Mouse (Mus musculus) embryonic fibroblast, embryonic 13.5 days (primary cell): Measurements from ENCODE around the gene Mpped1. TPM values are rescaled to one million over a fixed set of nuclear protein-coding genes. Genes with fewer than 3 reads are reported as not detected.

Source experiments
- H3K27ac ChIP-seq: 2 replicates; pipeline ENCODE4 v1.5.1; 2012; ENCODE audit warnings: low read length, control low read depth, inconsistent platforms; ENCODE audit not compliant: insufficient read depth
- H3K4me1 ChIP-seq: 2 replicates; pipeline ENCODE4 v1.6.1; 2011; ENCODE audit warnings: low read length; ENCODE audit not compliant: control insufficient read depth, insufficient read depth
- H3K4me3 ChIP-seq: 2 replicates; pipeline ENCODE4 v1.5.1; 2011; ENCODE audit warnings: mild to moderate bottlenecking, control low read depth, low read length; ENCODE audit not compliant: insufficient read depth
- CTCF ChIP-seq: IDR thresholded peaks from 2 replicates; pipeline ENCODE4 v1.5.1; 2011; ENCODE audit warnings: mild to moderate bottlenecking, control low read depth, low read length, moderate library complexity, borderline replicate concordance; ENCODE audit not compliant: insufficient read depth
- POLR2A ChIP-seq: IDR thresholded peaks from 2 replicates; pipeline ENCODE4 v1.6.1; 2011; ENCODE audit warnings: low read depth, mild to moderate bottlenecking, control low read depth, low read length, moderate library complexity
- polyA plus RNA-seq: library from polyadenylated mRNA; stranded (reverse); fragments of >200 nt; gene quantifications from 2 replicates; pipeline ENCODE4 v1.2.4, GENCODE M21; 2011; ENCODE audit warnings: low read depth; ENCODE audit not compliant: missing spikeins, insufficient read length

Mpped1 gene
- polyA plus RNA-seq, 1 experiment, result not detected

DNA sequence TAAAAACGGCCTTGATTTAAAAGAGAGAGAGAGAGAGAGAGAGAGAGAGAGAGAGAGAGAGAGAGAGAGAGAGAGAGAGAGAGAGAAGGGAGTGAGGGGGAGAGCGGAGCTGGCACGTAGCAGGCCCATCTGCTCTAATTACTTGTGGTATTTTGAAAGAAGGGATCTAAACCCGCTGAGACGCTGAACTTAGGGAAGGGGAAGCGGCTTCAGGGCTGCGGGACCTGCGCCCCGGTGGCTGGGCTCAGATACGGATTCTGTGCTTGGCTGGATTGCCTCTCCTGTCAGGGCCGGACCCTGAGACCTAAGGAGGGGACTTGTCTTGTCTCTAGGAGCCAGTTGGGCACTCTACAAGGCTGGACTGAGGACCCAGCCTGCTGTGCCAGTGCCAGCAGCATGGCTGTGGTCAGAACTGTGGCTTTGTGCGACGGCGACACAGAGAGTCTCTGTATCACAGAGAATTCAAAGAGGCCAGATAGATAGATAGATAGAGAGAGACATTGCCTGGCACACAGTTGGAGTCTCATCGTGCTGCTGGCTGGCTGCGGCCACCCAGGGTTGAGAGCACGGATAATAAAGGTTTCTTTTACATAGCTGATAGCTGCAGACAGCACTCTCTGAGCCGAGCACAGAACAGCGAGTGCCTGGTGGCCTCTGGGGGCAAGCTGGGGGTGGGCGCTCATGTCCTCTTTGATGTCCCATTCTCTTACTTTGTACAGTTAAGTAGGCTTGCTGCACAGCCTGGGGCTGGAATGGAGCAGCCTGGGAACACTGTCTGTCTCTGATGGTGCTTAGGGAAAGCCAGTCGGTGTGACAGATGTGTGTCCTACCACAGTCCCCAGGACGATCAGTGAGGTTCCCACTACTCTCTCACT is 63.9 kb downstream of the Mpped1 start:
- TF ChIP-seq CTCF, result no peak
- no peak for TF ChIP-seq POLR2A
- no peaks in the 10 kb centered on the region for H3K4me1 ChIP-seq
- H3K27ac ChIP-seq, result no peak overlapping the region
- H3K4me3 ChIP-seq, result no peak overlapping the region

- H3K4me3 ChIP-seq, result no peak overlapping the region
- TF ChIP-seq POLR2A, result no peak
- no peak for TF ChIP-seq CTCF
- H3K4me1 ChIP-seq, result no peaks in the 10 kb centered on the region
- H3K27ac ChIP-seq, result no peak overlapping the region
Measured at GRCm38 (mm10) chr15:83845734-83846133, 66.5 kb downstream of the Mpped1 start.

DNA sequence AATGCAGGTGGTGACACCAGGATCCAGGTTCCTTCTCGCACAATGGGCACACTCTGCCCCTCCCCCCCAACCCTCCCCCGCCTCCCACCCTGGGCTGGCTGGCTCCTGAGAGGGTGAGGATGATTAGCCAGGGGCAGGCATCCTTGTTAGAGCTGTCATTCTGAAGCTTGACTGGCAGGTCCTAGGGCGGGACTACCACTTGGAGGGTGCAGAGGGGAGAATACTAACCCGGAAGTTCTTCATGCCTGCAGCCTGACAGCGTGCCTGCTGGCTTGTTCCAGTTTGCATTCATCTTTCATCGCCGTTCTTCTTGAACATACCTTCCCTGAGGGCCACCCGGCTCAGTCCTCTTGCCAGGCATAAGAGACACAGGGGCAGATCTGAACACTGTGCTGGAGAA is 67.3 kb downstream of the Mpped1 start:
- H3K4me1 ChIP-seq, result no peaks in the 10 kb centered on the region
- H3K4me3 ChIP-seq, result no peak overlapping the region
- TF ChIP-seq POLR2A, result no peak
- TF ChIP-seq CTCF, result no peak
- H3K27ac ChIP-seq, result no peak overlapping the region

GRCm38 (mm10) chr15:83847512-83847911 is 68.2 kb downstream of the Mpped1 start:
- Histone ChIP-seq H3K4me3 (no peak overlapping the region), H3K4me1 (no peaks in the 10 kb centered on the region), H3K27ac (no peak overlapping the region)
- TF ChIP-seq CTCF (no peak), POLR2A (no peak)

GRCm38 (mm10) chr15:83848193-83848592 is 68.9 kb downstream of the Mpped1 start:
- H3K4me3 ChIP-seq, result no peak overlapping the region
- TF ChIP-seq POLR2A, result no peak
- TF ChIP-seq CTCF, result no peak
- no peak overlapping the region for H3K27ac ChIP-seq
- no peaks in the 10 kb centered on the region for H3K4me1 ChIP-seq

GRCm38 (mm10) chr15:83853400-83853811 is 74.1 kb downstream of the Mpped1 start:
- TF ChIP-seq POLR2A (no peak), CTCF (no peak)
- H3K27ac ChIP-seq, result no peak overlapping the region
- no peak overlapping the region for H3K4me3 ChIP-seq
- H3K4me1 ChIP-seq, result no peaks in the 10 kb centered on the region

DNA sequence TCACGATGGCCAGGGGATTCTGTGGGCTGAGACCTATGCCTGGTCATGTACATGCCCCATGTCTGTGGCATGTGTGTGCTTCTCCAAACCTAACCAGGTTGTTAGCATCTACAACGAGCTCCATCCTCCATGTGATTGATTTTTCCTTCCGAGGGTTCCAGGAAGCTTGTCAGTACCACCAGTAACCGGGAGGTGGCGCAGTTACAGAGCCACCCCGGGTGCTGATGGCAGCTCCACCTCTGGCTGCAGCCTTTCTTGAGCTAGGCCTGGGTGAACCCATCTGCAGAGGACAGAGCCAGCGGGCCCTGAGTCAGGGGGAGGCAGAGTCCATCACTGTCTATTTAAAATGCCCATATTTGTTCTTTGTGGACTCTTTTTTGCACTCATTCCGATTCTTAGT is 77.9 kb downstream of the Mpped1 start:
- H3K4me1 ChIP-seq, result no peaks in the 10 kb centered on the region
- H3K27ac ChIP-seq, result no peak overlapping the region
- H3K4me3 ChIP-seq, result no peak overlapping the region
- no peak for TF ChIP-seq POLR2A
- TF ChIP-seq CTCF, result peak; percentile 65

DNA sequence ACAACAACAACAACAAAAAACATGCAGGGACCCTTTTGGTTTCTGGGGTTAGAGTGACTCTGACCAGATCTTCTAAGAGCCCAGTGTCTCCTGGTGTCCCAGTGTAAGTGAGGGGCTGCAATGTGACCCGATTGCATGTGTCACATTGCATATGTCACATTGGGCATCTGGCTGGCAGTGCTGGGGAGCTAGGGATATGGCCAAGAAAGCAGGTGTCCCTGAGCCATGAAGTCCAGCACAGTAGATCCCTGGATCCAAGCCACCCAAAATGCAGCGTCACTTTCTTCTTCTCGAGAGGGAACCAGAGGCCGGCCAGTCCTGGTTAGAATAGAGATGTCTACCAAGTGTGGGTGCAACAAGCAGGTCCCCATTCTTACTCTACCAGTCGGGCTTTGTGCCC is 86.4 kb downstream of the Mpped1 start:
- Histone ChIP-seq H3K4me3 (no peak overlapping the region), H3K27ac (no peak overlapping the region), H3K4me1 (no peaks in the 10 kb centered on the region)
- TF ChIP-seq CTCF (no peak), POLR2A (no peak)

GRCm38 (mm10) chr15:83870936-83871335 is 91.7 kb downstream of the Mpped1 start:
- Histone ChIP-seq H3K4me1 (no peaks in the 10 kb centered on the region), H3K27ac (no peak overlapping the region)
- TF ChIP-seq POLR2A (no peak), CTCF (no peak)

GRCm38 (mm10) chr15:83877155-83877866 is 98.0 kb downstream of the Mpped1 start:
- Histone ChIP-seq H3K4me1 (no peaks in the 10 kb centered on the region), H3K27ac (no peak overlapping the region), H3K4me3 (no peak overlapping the region)
- no peak for TF ChIP-seq CTCF
- TF ChIP-seq POLR2A, result no peak

More at GRCm38 (mm10) chr15:83870936-83871335, 91.7 kb downstream of the Mpped1 start:
- no peak overlapping the region for H3K4me3 ChIP-seq
